Mouse (Mus musculus): ENCODE results near the gene Col24a1. TPM values are rescaled to one million over a fixed set of nuclear protein-coding genes. Genes with fewer than 3 reads are reported as not detected.

Col24a1 gene
- polyA plus RNA-seq, 1 experiment = 11.9 TPM

DNA sequence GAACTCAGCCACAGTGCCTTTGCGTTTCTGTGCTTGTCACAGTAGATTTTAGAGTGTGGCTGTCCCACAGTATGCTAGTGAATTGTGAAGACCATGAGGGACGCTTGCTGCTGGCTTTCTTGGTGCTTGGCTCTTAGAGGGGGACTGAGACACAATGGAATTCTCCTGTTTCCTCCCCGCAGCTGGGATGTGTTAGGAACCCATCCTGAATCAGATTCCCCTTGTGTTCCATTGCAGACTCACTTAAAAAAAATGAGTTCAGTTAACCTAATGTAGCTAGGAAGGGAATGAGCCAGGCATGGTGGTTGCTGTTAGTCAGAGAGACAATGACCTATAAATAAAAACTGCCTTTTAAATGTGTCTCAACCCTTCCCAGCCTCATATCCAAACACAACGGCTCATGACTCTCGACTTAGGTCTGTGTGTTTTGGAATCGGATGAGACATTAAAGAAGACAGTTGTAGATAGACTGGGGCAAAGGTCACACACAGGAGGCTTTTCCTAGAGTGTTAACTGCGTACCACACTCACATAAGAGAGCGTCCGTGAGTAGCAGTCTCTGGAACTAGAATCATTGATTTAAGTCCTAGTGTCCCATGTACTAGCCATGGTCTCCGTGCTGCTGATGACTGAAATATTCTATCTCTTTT lies 47.7 kb downstream of the Col24a1 start:
- Histone ChIP-seq H3K4me1 (ENCODE audit: control insufficient read depth, insufficient read depth, low read length) (0 out of 2 replicates have a peak, but pooled peaks cover 3% of the 10 kb centered on the region), H3K27ac (ENCODE audit: insufficient read depth, low read length) (peak overlapping the region; percentile 80), H3K4me3 (ENCODE audit: insufficient read depth, low read length) (no peak overlapping the region)
- TF ChIP-seq CTCF (IDR thresholded peaks at IDR 0.05; ENCODE audit: borderline replicate concordance, insufficient read depth, low read length) (no peak), POLR2A (IDR thresholded peaks at IDR 0.05; ENCODE audit: low read depth, low read length) (no peak)

DNA sequence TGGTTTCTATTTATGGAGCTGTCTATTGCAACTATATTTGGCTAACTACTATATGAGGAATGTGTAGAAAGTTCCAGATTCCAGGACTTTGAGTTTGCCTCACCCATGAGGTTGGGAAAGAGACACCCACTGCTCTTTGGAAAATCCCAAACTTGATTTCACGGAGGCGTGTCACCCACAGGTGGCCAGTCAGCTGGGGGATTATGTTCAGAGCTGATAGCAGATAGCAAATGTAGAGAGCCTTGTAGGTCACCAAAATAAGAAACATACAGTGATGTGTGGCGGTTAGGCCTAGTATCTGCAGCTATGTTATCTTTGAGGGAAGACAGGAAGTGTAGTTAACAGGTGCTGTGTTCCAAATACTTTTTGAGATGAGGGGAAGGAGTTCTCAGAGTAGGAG lies 56.4 kb downstream of the Col24a1 start:
- no peak overlapping the region for H3K4me3 ChIP-seq (ENCODE audit: insufficient read depth, low read length)
- no peak overlapping the region for H3K27ac ChIP-seq (ENCODE audit: insufficient read depth, low read length)
- no peaks in the 10 kb centered on the region for H3K4me1 ChIP-seq (ENCODE audit: control insufficient read depth, insufficient read depth, low read length)
- no peak for TF ChIP-seq CTCF (IDR thresholded peaks at IDR 0.05; ENCODE audit: borderline replicate concordance, insufficient read depth, low read length)
- TF ChIP-seq POLR2A (IDR thresholded peaks at IDR 0.05; ENCODE audit: low read depth, low read length) = no peak

DNA sequence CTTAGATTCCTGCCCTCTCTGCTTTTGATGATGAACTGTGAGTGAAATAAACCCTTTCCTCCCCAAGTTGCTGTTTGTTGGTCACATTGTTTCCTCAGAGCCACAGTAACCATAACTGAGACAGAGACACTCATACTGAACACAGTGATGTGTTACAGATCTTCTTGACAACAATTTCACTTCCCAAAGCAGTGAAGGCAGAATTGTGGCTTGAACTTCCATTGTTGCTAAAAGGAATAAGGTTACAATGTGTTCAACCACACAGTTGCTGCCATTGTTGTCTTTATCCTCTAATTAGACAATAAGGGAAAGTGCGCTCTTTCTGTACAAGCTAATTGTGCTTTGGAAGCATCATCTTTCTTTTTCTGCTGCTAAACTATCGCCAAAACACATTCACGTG lies 61.7 kb downstream of the Col24a1 start:
- Histone ChIP-seq H3K4me1 (ENCODE audit: control insufficient read depth, insufficient read depth, low read length) (no peaks in the 10 kb centered on the region), H3K4me3 (ENCODE audit: insufficient read depth, low read length) (no peak overlapping the region), H3K27ac (ENCODE audit: insufficient read depth, low read length) (no peak overlapping the region)
- TF ChIP-seq POLR2A (IDR thresholded peaks at IDR 0.05; ENCODE audit: low read depth, low read length) = no peak
- no peak for TF ChIP-seq CTCF (IDR thresholded peaks at IDR 0.05; ENCODE audit: borderline replicate concordance, insufficient read depth, low read length)

DNA sequence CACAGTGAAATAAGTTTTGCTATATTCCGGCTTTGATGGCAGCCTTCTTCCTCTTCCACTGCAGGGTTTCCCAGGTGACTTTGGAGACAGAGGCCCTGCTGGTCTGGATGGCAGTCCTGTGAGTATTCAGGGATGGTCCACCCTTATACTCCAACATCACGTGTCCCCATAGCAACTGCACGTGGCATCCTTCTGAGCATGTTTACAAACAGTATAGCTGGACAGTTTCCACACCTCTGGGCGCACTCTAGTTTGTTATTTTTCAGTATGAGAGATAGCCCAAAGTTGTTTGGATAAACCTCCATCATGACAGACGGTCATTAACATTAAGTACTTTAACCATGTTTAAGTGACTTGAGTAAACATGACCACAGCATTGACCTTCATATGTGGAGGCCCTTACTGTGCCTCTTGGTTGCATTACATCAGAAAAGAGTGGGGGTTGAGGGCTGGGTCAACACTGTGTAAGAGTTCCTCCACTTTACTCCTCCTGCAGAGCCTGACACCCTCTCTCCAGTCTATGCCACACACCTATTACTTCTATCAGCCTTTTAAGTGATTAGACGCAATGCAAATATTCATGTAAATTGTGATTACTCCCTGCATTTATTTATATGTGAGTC lies 64.7 kb downstream of the Col24a1 start:
- Histone ChIP-seq H3K27ac (ENCODE audit: insufficient read depth, low read length) (no peak overlapping the region), H3K4me1 (ENCODE audit: control insufficient read depth, insufficient read depth, low read length) (no peaks in the 10 kb centered on the region), H3K4me3 (ENCODE audit: insufficient read depth, low read length) (no peak overlapping the region)
- TF ChIP-seq CTCF (IDR thresholded peaks at IDR 0.05; ENCODE audit: borderline replicate concordance, insufficient read depth, low read length) (no peak), POLR2A (IDR thresholded peaks at IDR 0.05; ENCODE audit: low read depth, low read length) (no peak)

DNA sequence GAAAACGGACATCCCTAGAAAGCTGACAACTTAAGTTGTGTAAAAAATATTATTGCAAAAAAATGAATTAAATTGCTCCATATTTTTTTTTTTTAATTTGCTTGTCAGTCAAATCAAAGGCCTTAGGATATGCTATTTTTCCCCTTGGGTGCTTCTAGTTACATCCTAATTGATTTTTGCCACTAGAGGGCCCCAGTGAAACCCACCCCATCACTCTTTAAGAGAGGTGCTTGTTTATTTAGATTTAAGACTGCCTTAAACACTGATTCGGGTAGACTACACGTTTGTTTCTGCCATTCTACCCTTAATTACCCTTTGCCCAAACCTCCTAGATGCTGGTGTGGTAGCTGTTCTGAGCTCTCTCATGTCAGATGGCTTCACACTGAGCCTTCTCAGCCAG lies 73.0 kb downstream of the Col24a1 start:
- no peak for TF ChIP-seq POLR2A (IDR thresholded peaks at IDR 0.05; ENCODE audit: low read depth, low read length)
- TF ChIP-seq CTCF (IDR thresholded peaks at IDR 0.05; ENCODE audit: borderline replicate concordance, insufficient read depth, low read length) = no peak
- Histone ChIP-seq H3K4me3 (ENCODE audit: insufficient read depth, low read length) (no peak overlapping the region), H3K4me1 (ENCODE audit: control insufficient read depth, insufficient read depth, low read length) (no peaks in the 10 kb centered on the region), H3K27ac (ENCODE audit: insufficient read depth, low read length) (no peak overlapping the region)

DNA sequence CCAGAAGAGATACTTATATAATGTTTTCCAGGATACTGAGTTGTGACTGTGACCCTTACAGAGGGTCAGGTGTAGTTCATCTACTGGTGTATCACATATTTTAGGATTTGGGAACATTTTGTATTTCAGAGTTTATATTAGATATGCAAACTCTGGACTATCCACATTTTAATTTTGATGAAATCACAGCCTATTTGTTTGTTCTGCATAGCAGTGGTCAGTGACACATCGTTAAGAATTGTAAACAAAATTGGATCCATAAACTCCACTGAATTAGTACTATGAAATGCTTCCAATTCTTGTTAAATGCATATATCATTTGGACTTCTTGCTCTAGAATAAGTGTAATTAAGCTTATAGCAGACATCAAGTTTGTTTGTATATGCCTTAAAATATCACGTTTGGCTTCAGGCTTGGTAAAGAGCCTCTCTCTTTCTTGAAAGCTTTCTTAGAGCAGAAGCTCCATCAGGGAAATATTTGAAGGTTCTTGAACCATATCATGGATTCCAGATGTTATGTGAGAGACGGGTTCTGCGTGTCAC lies 75.0 kb downstream of the Col24a1 start:
- H3K27ac ChIP-seq (ENCODE audit: insufficient read depth, low read length) = no peak overlapping the region
- H3K4me3 ChIP-seq (ENCODE audit: insufficient read depth, low read length) = no peak overlapping the region
- TF ChIP-seq POLR2A (IDR thresholded peaks at IDR 0.05; ENCODE audit: low read depth, low read length) = no peak
- H3K4me1 ChIP-seq (ENCODE audit: control insufficient read depth, insufficient read depth, low read length) = no peaks in the 10 kb centered on the region

DNA sequence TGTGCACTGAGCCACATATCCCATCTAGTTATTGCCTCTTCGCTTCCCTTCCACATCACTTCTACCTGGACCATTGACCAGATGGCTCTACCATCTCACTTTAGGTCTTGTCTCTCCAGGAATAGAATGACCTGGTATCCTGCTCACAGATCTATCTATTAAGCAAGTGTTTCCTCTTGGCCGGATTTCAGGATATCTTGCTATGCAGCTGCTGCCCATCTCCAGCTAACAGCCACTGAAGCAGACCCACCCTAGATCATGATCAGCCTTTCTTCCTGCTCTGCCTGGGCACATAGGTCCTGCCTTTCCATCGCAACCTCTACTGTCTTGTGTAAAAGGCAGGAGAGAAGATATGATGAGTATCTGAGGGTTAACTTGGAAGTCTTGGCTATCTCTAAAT lies 84.0 kb downstream of the Col24a1 start:
- TF ChIP-seq POLR2A (IDR thresholded peaks at IDR 0.05; ENCODE audit: low read depth, low read length) = no peak
- TF ChIP-seq CTCF (IDR thresholded peaks at IDR 0.05; ENCODE audit: borderline replicate concordance, insufficient read depth, low read length) = no peak
- Histone ChIP-seq H3K4me1 (ENCODE audit: control insufficient read depth, insufficient read depth, low read length) (peaks cover 3% of the 10 kb centered on the region; the same call in 1 of the 2 replicates), H3K27ac (ENCODE audit: insufficient read depth, low read length) (no peak overlapping the region), H3K4me3 (ENCODE audit: insufficient read depth, low read length) (no peak overlapping the region)

DNA sequence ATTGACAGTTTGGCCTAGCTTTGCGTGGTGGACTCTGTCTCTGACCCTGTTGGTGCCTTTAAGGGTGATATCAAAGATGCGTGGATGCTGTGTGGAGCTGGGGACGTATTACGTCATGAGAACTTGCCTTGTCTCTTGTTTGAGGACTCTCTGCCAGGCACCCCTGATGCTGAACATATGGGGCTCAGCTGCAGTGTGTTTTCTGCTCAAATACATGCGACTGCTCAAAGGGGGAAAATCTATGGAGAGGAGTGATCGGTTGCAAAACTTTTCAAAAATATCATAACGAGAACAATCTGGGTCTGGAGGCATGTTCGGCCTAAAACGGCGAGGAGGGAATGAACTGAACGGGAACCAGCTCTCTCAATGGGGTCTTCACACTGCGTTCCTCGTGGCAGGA lies 90.8 kb downstream of the Col24a1 start:
- TF ChIP-seq CTCF (IDR thresholded peaks at IDR 0.05; ENCODE audit: borderline replicate concordance, insufficient read depth, low read length) (no peak), POLR2A (IDR thresholded peaks at IDR 0.05; ENCODE audit: low read depth, low read length) (no peak)
- H3K27ac ChIP-seq (ENCODE audit: insufficient read depth, low read length) = no peak overlapping the region

DNA sequence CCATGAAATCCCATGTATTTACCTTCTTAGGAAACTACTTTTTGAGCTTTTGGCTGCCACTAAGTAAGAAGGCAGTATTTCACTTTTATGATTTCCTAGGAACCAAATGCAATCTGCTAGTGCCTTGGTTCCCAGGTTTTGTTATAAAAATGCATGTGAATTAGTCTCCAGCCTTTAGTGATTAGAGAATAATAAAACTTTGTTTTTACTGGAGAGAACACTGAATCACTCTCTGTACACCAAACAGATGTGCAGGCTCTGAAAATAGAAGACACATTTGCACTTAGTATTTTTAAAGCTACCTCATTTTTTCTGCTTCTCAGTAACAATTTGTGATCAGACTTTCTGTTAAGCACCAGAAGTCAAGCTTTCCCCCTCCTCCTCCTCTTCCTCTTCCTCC lies 94.2 kb downstream of the Col24a1 start:
- H3K27ac ChIP-seq (ENCODE audit: insufficient read depth, low read length) = peak overlapping the region; percentile 97
- no peak overlapping the region for H3K4me3 ChIP-seq (ENCODE audit: insufficient read depth, low read length)
- TF ChIP-seq CTCF (IDR thresholded peaks at IDR 0.05; ENCODE audit: borderline replicate concordance, insufficient read depth, low read length) = no peak
- TF ChIP-seq POLR2A (IDR thresholded peaks at IDR 0.05; ENCODE audit: low read depth, low read length) = no peak
- no peaks in the 10 kb centered on the region; the same call in 1 of the 2 replicates for H3K4me1 ChIP-seq (ENCODE audit: control insufficient read depth, insufficient read depth, low read length)

More for the DNA sequence above, 90.8 kb downstream of the Col24a1 start:
- Histone ChIP-seq H3K4me1 (ENCODE audit: control insufficient read depth, insufficient read depth, low read length) (no peaks in the 10 kb centered on the region; the same call in 1 of the 2 replicates), H3K4me3 (ENCODE audit: insufficient read depth, low read length) (no peak overlapping the region)

DNA sequence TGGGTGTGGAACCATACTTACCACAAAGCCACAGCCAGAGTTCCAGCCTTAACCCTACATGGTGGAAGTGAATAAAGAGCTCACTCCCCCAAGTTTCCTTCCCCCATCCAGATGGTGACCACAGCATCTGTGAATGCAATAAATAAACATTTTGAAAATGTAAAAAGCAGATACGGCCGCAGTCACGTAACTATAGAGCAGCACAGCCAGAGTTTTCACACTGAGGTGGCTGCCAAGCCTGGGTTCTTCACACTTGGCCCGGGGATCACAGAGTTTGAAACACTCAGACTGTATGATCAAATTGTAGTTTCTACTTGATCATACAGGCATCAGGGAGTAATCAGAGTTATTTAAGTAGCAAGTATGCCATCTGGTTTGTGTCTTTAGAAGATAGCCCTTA lies 98.4 kb downstream of the Col24a1 start:
- H3K27ac ChIP-seq (ENCODE audit: insufficient read depth, low read length) = no peak overlapping the region
- peaks cover 5% of the 10 kb centered on the region; the same call in 1 of the 2 replicates for H3K4me1 ChIP-seq (ENCODE audit: control insufficient read depth, insufficient read depth, low read length)
- no peak for TF ChIP-seq POLR2A (IDR thresholded peaks at IDR 0.05; ENCODE audit: low read depth, low read length)
- TF ChIP-seq CTCF (IDR thresholded peaks at IDR 0.05; ENCODE audit: borderline replicate concordance, insufficient read depth, low read length) = no peak
- H3K4me3 ChIP-seq (ENCODE audit: insufficient read depth, low read length) = no peak overlapping the region
